Mouse (Mus musculus) heart, adult 2 months (tissue): ENCODE measurements at regions not wholly inside any gene's neighbourhood (a gene's known extent, or its start where the extent isn't known, plus 50 kb on each side); places are given as distances from the start of the nearest gene placed in this dataset.
A peak's percentile ranks its signal among the peaks of the same experiment; 100 is the strongest.

Experiments used
- DNase-seq, 2 experiments: peaks; one replicate each; pipeline ENCODE4 v3.0.0; 2021
- H3K27ac ChIP-seq: fragments of 200-600 bp; 2 replicates; pipeline ENCODE4 v1.8.1; 2022
- H3K27me3 ChIP-seq: fragments of 200-500 bp; 2 replicates; pipeline ENCODE4 v1.6.1; 2012; ENCODE audit warnings: mild to moderate bottlenecking, low read length, inconsistent platforms, mixed read lengths; ENCODE audit not compliant: control insufficient read depth, insufficient read depth
- H3K36me3 ChIP-seq: fragments of 200-500 bp; 2 replicates; pipeline ENCODE4 v1.6.1; 2012; ENCODE audit warnings: low read length, inconsistent platforms; ENCODE audit not compliant: control insufficient read depth, insufficient read depth
- H3K4me1 ChIP-seq: fragments of 200-500 bp; 2 replicates; pipeline ENCODE4 v1.6.1; 2011; ENCODE audit warnings: low read length; ENCODE audit not compliant: control insufficient read depth, insufficient read depth
- H3K4me3 ChIP-seq: fragments of 200-600 bp; 2 replicates; pipeline ENCODE4 v1.8.1; 2022
- H3K79me2 ChIP-seq: fragments of 200-500 bp; replicated peaks from 2 replicates; pipeline ENCODE4 v1.6.1; 2012; ENCODE audit warnings: mild to moderate bottlenecking, inconsistent platforms, low read length, moderate library complexity, mixed read lengths; ENCODE audit not compliant: control insufficient read depth, insufficient read depth
- H3K9ac ChIP-seq: fragments of 200-500 bp; 2 replicates; pipeline ENCODE4 v1.6.1; 2012; ENCODE audit warnings: low read depth, mild to moderate bottlenecking, control low read depth, inconsistent platforms, low read length, mixed read lengths
- CTCF ChIP-seq: fragments of 200-600 bp; IDR thresholded peaks from 2 replicates; pipeline ENCODE4 v1.8.1; 2022; ENCODE audit warnings: antibody characterized with exemption, mild to moderate bottlenecking, moderate library complexity
- EP300 ChIP-seq: fragments of 200-500 bp; IDR thresholded peaks from 2 replicates; pipeline ENCODE4 v1.6.1; 2011; ENCODE audit warnings: low read depth, low read length, control low read depth; ENCODE audit not compliant: insufficient read depth
- POLR2A ChIP-seq: fragments of 200-500 bp; IDR thresholded peaks from 2 replicates; pipeline ENCODE4 v1.6.1; 2011; ENCODE audit warnings: mild to moderate bottlenecking, low read depth, low read length, control low read depth; ENCODE audit not compliant: insufficient read depth
- WGBS: fragments of 180-500 bp; shearing (Covaris S2); methylation state at CpG from one replicate; pipeline ENCODE4 v1.1.7; 2018; 5-methylcytosine and 5-hydroxymethylcytosine counted together
- intact Hi-C: fragments of 180-260 bp; cut with DNase I; formaldehyde crosslinking; loops from one replicate; pipeline ENCODE4 v1.15.1; 2025

GRCm38 (mm10) chr1:128914811-128915210 lies 322.7 kb upstream of the Cxcr4 start:
- H3K9ac ChIP-seq = no peak overlapping the region
- no peak for DNase-seq
- no peak overlapping the region for H3K4me3 ChIP-seq
- H3K4me1 ChIP-seq = no peaks in the 10 kb centered on the region
- H3K79me2 ChIP-seq = no peaks in the 10 kb centered on the region
- H3K27ac ChIP-seq = no peak overlapping the region
- 72% methylated on average over 1 of the region's 1 CpGs for WGBS
- H3K36me3 ChIP-seq = no peaks in the 10 kb centered on the region
- no peak for TF ChIP-seq POLR2A
- no peak for TF ChIP-seq EP300
- TF ChIP-seq CTCF = no peak
- intact Hi-C loops = no loop called here
- H3K27me3 ChIP-seq = no peaks in the 10 kb centered on the region

GRCm38 (mm10) chr1:128912532-128912931 lies 320.4 kb upstream of the Cxcr4 start:
- intact Hi-C loops = no loop called here
- Histone ChIP-seq H3K4me3 (no peak overlapping the region), H3K4me1 (0 out of 2 replicates have a peak, but pooled peaks cover 2% of the 10 kb centered on the region), H3K9ac (no peak overlapping the region), H3K36me3 (no peaks in the 10 kb centered on the region), H3K79me2 (no peaks in the 10 kb centered on the region), H3K27ac (no peak overlapping the region), H3K27me3 (no peaks in the 10 kb centered on the region)
- no peak for TF ChIP-seq EP300
- no peak for TF ChIP-seq CTCF
- TF ChIP-seq POLR2A = no peak
- DNase-seq = no peak

- H3K27me3 ChIP-seq = no peaks in the 10 kb centered on the region
- no peak for TF ChIP-seq EP300
- no peak for TF ChIP-seq CTCF
- H3K4me1 ChIP-seq = 0 out of 2 replicates have a peak, but pooled peaks cover 2% of the 10 kb centered on the region
- no peak overlapping the region for H3K27ac ChIP-seq
- H3K79me2 ChIP-seq = no peaks in the 10 kb centered on the region
- no peak overlapping the region for H3K9ac ChIP-seq
- no peak overlapping the region for H3K4me3 ChIP-seq
- H3K36me3 ChIP-seq = no peaks in the 10 kb centered on the region
- intact Hi-C loops = no loop called here
- peak in 1 of 2 experiments; percentile 7 for DNase-seq
- whole genome bisulfite sequencing = 33% methylated on average over 2 of the region's 2 CpGs
These were observed 315.5 kb upstream of the Cxcr4 start for GRCm38 (mm10) chr1:128907566-128907965.

- Histone ChIP-seq H3K4me1 (no peaks in the 10 kb centered on the region), H3K4me3 (no peak overlapping the region), H3K27me3 (no peaks in the 10 kb centered on the region), H3K79me2 (no peaks in the 10 kb centered on the region), H3K9ac (no peak overlapping the region), H3K36me3 (no peaks in the 10 kb centered on the region), H3K27ac (no peak overlapping the region)
- WGBS = 73% methylated on average over 8 of the region's 8 CpGs
- no peak for DNase-seq
- intact Hi-C loops = no loop called here
- TF ChIP-seq EP300 = no peak
These were observed 305.9 kb upstream of the Cxcr4 start for GRCm38 (mm10) chr1:128898025-128898424.

DNA sequence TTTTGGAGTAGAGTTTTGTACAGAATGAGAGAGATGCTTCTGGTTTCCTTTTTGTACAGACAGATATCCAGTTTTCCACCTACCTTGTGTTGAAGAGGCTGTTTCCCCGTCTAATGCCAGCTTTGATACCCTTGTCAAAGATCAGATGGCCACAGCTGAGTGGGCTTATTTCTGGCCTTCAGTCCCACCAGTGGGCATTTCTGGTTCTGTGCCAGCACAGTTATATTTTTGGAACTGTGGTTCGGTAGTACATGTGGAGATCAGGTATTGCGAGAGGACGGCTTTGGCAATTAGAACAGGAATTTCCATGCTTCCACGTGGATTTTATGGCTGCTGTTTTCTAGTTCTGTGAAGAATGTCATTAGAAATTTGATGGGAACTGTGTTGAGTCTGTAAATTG lies 302.5 kb upstream of the Cxcr4 start:
- no peak for DNase-seq
- H3K79me2 ChIP-seq = no peaks in the 10 kb centered on the region
- no peaks in the 10 kb centered on the region for H3K4me1 ChIP-seq
- no peak for TF ChIP-seq CTCF
- no peak for TF ChIP-seq POLR2A
- TF ChIP-seq EP300 = no peak
- no peak overlapping the region for H3K27ac ChIP-seq
- intact Hi-C loops = no loop called here
- H3K4me3 ChIP-seq = no peak overlapping the region
- H3K36me3 ChIP-seq = no peaks in the 10 kb centered on the region
- no peak overlapping the region for H3K9ac ChIP-seq
- no peaks in the 10 kb centered on the region for H3K27me3 ChIP-seq
- 65% methylated on average over 5 of the region's 5 CpGs for WGBS

- H3K27me3 ChIP-seq = no peaks in the 10 kb centered on the region
- intact Hi-C loops = loop anchor here (5.0 kb wide), 2 partner anchors 364 to 1314 kb away; no protein-coding TSS in a partner anchor
- no peak overlapping the region for H3K4me3 ChIP-seq
- H3K79me2 ChIP-seq = no peaks in the 10 kb centered on the region
- DNase-seq = no peak
- H3K36me3 ChIP-seq = no peaks in the 10 kb centered on the region
- TF ChIP-seq CTCF (no peak), POLR2A (no peak), EP300 (no peak)
- no peaks in the 10 kb centered on the region for H3K4me1 ChIP-seq
- H3K27ac ChIP-seq = no peak overlapping the region
- no peak overlapping the region for H3K9ac ChIP-seq
These were observed 286.2 kb upstream of the Cxcr4 start for GRCm38 (mm10) chr1:128878291-128878690.

GRCm38 (mm10) chr1:128875289-128875688 lies 283.2 kb upstream of the Cxcr4 start:
- Histone ChIP-seq H3K4me1 (no peaks in the 10 kb centered on the region), H3K27me3 (no peaks in the 10 kb centered on the region), H3K27ac (no peak overlapping the region), H3K4me3 (no peak overlapping the region), H3K36me3 (no peaks in the 10 kb centered on the region), H3K9ac (no peak overlapping the region), H3K79me2 (no peaks in the 10 kb centered on the region)
- peak; percentile 92 for TF ChIP-seq CTCF
- TF ChIP-seq EP300 = no peak
- intact Hi-C loops = loop anchor here (1.0 to 5.0 kb wide), 4 partner anchors 206 to 1497 kb away; no protein-coding TSS in a partner anchor
- 11% methylated on average over 8 of the region's 8 CpGs for WGBS
- DNase-seq = no peak
